Mouse (Mus musculus): ENCODE measurements around the gene Hmg20b.

GRCm38 (mm10) chr10:81299585-81300351 lies 50.5 kb downstream of the Hmg20b start:
- TF ChIP-seq CTCF (IDR thresholded peaks at IDR 0.05) = no peak
- TF ChIP-seq EP300 (IDR thresholded peaks at IDR 0.05) = no peak

All from lung, postnatal 0 days (tissue).